Mouse (Mus musculus) heart, embryonic 11.5 days (tissue): ENCODE results near the gene Glmp. TPM values are rescaled to one million over a fixed set of nuclear protein-coding genes. Genes with fewer than 3 reads are reported as not detected.
"Not testable (repeated sequence)": the region's sequence is repeated elsewhere in the genome, so short reads cannot be mapped to it uniquely, and the experiment has no call there.

Experiments used
- ATAC-seq: fragments of 200-750 bp; cut with Nextera tagmentation; replicated peaks from 2 replicates; pipeline ENCODE4 v1.8.0; 2017; ENCODE audit warnings: moderate library complexity; ENCODE audit not compliant: insufficient number of reproducible peaks, low FRiP score, low TSS enrichment
- H3K27ac ChIP-seq: fragments of 300-500 bp; sonication (generic); 2 replicates; pipeline ENCODE4 v1.5.1; 2014; ENCODE audit warnings: mild to moderate bottlenecking, low read depth, low read length
- H3K27me3 ChIP-seq: fragments of 300-500 bp; sonication (generic); 2 replicates; pipeline ENCODE4 v1.6.1; 2014; ENCODE audit warnings: mild to moderate bottlenecking, low read length, mixed read lengths; ENCODE audit not compliant: control insufficient read depth, insufficient read depth
- H3K36me3 ChIP-seq: fragments of 300-500 bp; sonication (generic); 2 replicates; pipeline ENCODE4 v1.6.1; 2014; ENCODE audit warnings: mild to moderate bottlenecking, low read length, moderate library complexity, mixed read lengths; ENCODE audit not compliant: control insufficient read depth, insufficient read depth
- H3K4me1 ChIP-seq: fragments of 300-500 bp; sonication (generic); 2 replicates; pipeline ENCODE4 v1.6.1; 2014; ENCODE audit warnings: low read length; ENCODE audit not compliant: control insufficient read depth, insufficient read depth
- H3K4me2 ChIP-seq: fragments of 300-500 bp; sonication (generic); 2 replicates; pipeline ENCODE4 v1.6.1; 2014; ENCODE audit warnings: mild to moderate bottlenecking, moderate library complexity
- H3K4me3 ChIP-seq: fragments of 300-500 bp; sonication (generic); 2 replicates; pipeline ENCODE4 v1.5.1; 2014; ENCODE audit warnings: low read depth, low read length
- H3K9ac ChIP-seq: fragments of 300-500 bp; sonication (generic); 2 replicates; pipeline ENCODE4 v1.6.1; 2014; ENCODE audit warnings: mild to moderate bottlenecking, low read depth, low read length, moderate library complexity
- H3K9me3 ChIP-seq: fragments of 300-500 bp; sonication (generic); replicated peaks from 2 replicates; pipeline ENCODE4 v1.6.1; 2016; ENCODE audit warnings: low read length; ENCODE audit not compliant: control insufficient read depth
- WGBS: fragments of 180-500 bp; shearing (Covaris S2); extraction: QIAGEN DNeasy Blood & Tissue Kit; methylation state at CpG from one replicate; pipeline ENCODE4 v1.1.7; 2014; ENCODE audit not compliant: insufficient replicate concordance; 5-methylcytosine and 5-hydroxymethylcytosine counted together
- polyA plus RNA-seq: library from polyadenylated mRNA; unstranded; fragments of >200 nt; fragmentation: Nextera tagmentation; extraction: Ambion mirVana; gene quantifications from 2 replicates; pipeline ENCODE4 v1.2.1, GENCODE M21; 2014

The Glmp gene
- polyA plus RNA-seq: 106 and 118 TPM in 2 replicates

DNA sequence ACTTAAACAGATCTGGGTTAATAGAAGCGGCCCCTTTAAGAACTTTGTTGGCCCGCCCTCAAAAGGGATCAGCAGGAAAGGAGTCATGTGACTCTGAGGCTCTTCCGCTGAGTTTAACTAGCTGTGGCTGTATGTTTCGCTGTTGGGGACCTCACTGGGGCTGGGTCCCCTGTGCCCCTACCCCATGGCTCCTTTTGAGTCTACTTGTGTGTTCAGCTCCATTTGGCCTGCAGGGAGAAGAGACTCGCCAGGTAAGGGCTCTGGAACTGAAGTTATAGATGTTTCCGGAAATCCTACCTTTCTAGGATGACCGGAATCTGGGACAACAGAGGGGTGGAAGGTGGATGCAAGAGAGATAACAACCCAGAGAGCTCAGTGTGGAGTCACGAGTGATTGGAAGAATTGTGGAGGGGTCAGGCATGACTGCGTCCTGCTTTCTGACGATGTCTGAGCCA, at the start of gene Glmp:
Gene Glmp (plus strand): TSS at position 73 of the 455 bp plus-strand sequence.
- 2% methylated on average over 10 of the region's 10 CpGs for WGBS
- H3K9me3 ChIP-seq: no peaks in the 10 kb centered on the region
- peak; percentile 66; the same call in 1 of the 2 replicates for ATAC-seq
- peak within 1 kb of the TSS; percentile 88 for H3K9ac ChIP-seq
- peak within 1 kb of the TSS; percentile 88 for H3K4me3 ChIP-seq
- peak within 1 kb of the TSS; percentile 95 for H3K4me2 ChIP-seq
- H3K27me3 ChIP-seq: no peaks in the 10 kb centered on the region
- H3K27ac ChIP-seq: no peak within 1 kb of the TSS
- peaks cover 5% of the 10 kb centered on the region for H3K4me1 ChIP-seq
- H3K36me3 ChIP-seq: peaks cover 25% of the 10 kb centered on the region

DNA sequence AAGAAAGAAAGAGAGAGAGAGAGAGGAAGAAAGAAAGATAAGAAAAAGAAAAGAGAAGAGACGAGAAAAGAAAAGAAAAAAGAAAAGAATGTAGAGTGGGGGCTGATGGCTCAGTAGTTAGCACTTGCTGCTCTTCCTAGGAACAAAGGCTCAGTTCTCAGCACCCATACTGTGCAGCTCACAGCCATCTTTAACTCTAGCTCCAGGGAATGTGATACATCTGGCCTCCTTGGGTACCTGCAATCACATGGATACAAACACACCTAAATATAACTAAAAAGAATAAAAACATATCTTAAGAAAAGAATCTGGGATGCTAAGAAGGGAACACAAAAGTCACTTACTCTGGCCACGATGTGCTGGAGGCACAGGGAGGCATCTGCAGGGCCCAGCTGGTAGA, 48.7 kb upstream of the Glmp start:
- ATAC-seq: no peak
- Histone ChIP-seq H3K4me2 (no peak overlapping the region), H3K4me1 (no peaks in the 10 kb centered on the region), H3K9ac (no peak overlapping the region), H3K9me3 (no peaks in the 10 kb centered on the region), H3K36me3 (no peaks in the 10 kb centered on the region), H3K27ac (no peak overlapping the region), H3K27me3 (no peaks in the 10 kb centered on the region), H3K4me3 (no peak overlapping the region)
- WGBS: 78% methylated on average over 2 of the region's 2 CpGs

DNA sequence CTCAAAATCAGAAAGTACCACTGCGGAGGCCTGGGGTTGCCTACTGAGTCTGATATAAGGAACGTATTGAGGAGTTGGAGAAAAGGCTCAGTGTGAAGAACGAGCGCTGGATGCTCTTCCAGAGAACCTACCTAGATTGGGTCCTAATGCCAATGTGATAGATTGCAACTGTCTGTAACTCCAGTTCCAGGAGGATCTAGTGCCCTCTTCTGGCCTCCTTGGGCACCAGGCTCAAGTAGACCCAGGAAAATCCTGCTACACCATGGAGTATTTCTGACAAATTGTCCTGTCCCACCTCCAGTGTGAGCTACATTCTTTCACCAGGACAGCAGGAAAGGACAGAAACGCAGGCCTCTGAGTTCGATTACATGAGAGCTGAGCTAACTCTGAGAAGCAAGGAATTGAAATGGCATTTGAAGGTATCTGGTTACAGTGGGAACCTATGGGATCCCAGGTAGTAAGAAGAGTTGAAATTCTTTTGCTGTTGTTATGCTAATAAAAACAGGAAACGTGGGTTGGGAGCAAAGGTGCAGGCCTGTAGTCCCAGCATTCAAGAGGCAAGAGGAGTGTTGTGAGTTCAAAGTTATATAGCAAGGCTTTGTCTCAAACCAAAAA, 48.2 kb upstream of the Glmp start:
- Histone ChIP-seq H3K27ac (no peak overlapping the region), H3K4me3 (no peak overlapping the region), H3K4me2 (no peak overlapping the region), H3K27me3 (no peaks in the 10 kb centered on the region), H3K36me3 (no peaks in the 10 kb centered on the region), H3K4me1 (no peaks in the 10 kb centered on the region), H3K9me3 (no peaks in the 10 kb centered on the region), H3K9ac (no peak overlapping the region)
- 32% methylated on average over 7 of the region's 7 CpGs for WGBS
- ATAC-seq: no peak

DNA sequence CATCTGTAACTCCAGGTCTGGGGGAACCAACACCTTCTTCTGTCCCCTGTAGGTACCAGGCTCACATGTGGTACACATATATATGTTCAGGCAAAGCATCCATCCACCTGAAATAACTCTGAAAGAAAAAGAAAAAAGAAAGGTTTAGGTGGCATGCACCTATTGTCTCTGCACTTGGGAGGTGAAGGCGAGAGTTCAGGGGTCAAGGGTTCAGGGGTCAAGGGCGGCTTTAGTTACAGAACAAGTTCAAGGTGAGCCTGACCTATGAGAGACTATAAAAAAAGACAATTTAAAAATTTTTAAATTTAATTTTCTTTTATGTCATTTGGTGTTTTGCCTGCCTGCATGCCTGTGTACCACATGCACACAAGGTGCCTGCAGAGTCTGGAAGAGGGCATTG, 44.8 kb upstream of the Glmp start:
- no peak overlapping the region for H3K4me2 ChIP-seq
- H3K9ac ChIP-seq: no peak overlapping the region
- H3K9me3 ChIP-seq: no peaks in the 10 kb centered on the region
- 87% methylated on average over 2 of the region's 2 CpGs for WGBS
- no peaks in the 10 kb centered on the region for H3K4me1 ChIP-seq
- H3K27ac ChIP-seq: no peak overlapping the region
- no peak for ATAC-seq
- H3K4me3 ChIP-seq: no peak overlapping the region
- no peaks in the 10 kb centered on the region for H3K27me3 ChIP-seq
- no peaks in the 10 kb centered on the region for H3K36me3 ChIP-seq

DNA sequence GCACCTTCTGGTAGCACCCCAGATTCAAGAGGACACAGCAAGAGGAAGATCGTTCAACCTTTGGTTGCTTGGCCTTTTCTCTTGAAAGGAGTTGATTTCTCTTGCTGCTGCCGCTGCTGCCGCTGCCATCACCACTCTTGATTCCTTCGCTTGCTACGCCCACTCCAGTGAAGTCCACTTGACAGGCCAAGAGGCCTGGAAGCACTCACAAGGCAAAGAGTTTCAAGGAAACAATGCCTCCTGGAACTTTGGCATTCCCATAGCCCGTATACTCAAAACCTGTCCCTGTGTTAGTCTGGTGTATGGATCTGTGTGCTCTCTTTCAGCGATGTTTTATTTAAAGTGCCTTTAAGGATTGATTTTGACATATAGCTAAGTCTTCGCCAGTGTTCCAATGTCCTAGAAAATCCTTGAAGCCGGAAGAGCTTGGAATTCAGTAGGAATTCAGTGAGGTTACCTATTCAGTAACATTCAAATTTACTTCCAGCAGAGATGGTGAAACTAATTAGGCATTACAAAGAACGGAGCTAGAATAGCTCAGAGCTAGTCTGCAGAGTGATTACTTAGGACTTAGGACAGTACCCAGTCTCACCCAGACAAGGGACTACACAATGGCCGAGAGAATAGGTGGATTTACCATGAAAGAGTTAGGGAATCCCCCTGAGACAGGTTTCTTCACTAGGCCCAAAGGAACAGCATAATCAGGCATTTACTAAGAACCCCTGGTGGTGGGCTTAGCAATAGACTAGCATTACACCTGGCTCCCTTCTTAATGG, 43.5 kb upstream of the Glmp start:
- WGBS: 63% methylated on average over 11 of the region's 11 CpGs
- H3K27me3 ChIP-seq, H3K4me2 ChIP-seq, H3K4me1 ChIP-seq, H3K36me3 ChIP-seq, ATAC-seq, H3K27ac ChIP-seq, H3K9ac ChIP-seq, H3K9me3 ChIP-seq, H3K4me3 ChIP-seq: not testable (repeated sequence)

DNA sequence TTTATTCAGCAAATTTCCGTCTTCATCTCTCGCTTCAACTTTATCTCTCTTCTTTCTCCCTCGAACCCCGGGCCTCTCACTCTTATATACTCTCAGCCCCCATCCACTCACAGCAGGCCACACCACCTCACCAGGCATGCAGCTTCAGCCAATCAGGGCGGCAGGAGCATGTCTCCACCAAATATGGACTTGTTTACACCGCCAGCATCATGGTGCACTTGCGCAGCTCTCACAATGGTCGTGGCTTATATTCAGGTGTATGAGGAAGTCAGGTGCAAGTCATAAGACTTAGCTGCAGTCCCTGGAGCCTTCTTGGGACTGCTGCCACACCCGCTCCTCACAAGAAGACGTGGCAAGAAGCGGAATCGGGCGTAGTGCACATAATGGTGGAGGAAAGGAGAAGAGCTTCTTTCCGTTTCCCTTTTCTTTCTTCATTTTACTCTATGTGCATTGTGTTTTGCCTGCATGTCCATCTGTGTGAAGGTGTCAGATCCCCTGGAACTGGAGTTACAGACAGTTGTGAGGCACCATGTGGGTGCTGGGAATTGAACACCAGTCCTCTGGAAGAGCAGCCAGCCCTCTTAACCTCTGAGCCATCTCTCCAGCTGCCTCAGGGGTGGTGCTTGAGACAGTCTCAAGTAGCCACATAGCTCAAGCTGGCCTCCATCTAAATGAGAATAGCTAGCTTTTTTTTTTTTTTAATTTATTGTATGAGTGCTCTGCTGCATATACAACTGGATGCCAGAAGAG, 39.8 kb upstream of the Glmp start:
- not testable (repeated sequence) for H3K27ac ChIP-seq

DNA sequence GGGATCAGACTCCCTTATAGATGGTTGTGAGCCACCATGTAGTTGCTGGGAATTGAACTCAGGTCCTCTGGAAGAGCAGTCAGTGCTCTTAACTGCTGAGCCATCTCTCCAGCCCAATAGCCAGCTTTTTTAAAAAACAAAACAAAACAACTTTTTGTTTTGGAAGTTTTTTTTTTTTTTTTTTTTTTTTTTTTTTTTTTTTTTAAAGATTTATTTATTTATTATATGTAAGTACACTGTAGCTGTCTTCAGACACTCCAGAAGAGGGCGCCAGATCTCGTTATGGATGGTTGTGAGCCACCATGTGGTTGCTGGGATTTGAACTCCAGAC, 39.3 kb upstream of the Glmp start:
- H3K4me1 ChIP-seq, H3K9me3 ChIP-seq, ATAC-seq, H3K36me3 ChIP-seq, H3K27ac ChIP-seq, H3K4me2 ChIP-seq, H3K27me3 ChIP-seq, H3K4me3 ChIP-seq, H3K9ac ChIP-seq: not testable (repeated sequence)
- no CpG with 5 or more reads among the region's 2 CpGs for WGBS

More for the DNA sequence above, 39.8 kb upstream of the Glmp start:
- not testable (repeated sequence) for H3K9me3 ChIP-seq, H3K36me3 ChIP-seq, H3K9ac ChIP-seq, H3K4me3 ChIP-seq, H3K4me1 ChIP-seq, ATAC-seq, H3K4me2 ChIP-seq, H3K27me3 ChIP-seq
- WGBS: 90% methylated on average over 14 of the region's 14 CpGs

DNA sequence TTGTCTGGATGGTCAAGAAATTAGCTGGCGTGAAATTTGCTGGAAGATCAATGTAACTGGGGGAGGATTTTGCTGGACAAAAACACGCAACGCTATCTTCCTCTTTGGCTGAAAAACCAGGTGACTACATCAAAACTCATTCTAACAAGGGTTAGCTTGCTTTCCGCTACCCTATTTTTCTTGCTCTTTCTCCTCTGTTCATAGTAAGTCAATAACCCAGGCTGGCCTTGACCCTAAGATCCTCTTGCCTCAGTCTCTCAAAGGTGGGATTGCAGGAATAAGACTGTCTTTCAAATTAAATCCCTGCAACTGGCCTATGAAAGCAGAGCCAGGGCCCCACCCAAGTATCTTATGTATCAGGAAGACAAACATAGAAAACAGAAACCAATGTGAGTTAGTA, 37.7 kb upstream of the Glmp start, which contains the start of gene Gm38392:
Gene Gm38392 (minus strand): TSS at position 101 of the 400 bp plus-strand sequence.
- no peak within 1 kb of the TSS for H3K4me3 ChIP-seq
- H3K27me3 ChIP-seq: no peaks in the 10 kb centered on the region
- no peaks in the 10 kb centered on the region for H3K9me3 ChIP-seq
- WGBS: 93% methylated on average over 4 of the region's 4 CpGs
- no peak for ATAC-seq
- H3K36me3 ChIP-seq: no peaks in the 10 kb centered on the region
- no peak within 1 kb of the TSS for H3K4me2 ChIP-seq
- no peaks in the 10 kb centered on the region for H3K4me1 ChIP-seq
- no peak within 1 kb of the TSS for H3K27ac ChIP-seq
- H3K9ac ChIP-seq: no peak within 1 kb of the TSS
